Mouse (Mus musculus) CH12.LX (cell line): Measurements from ENCODE around the gene Pepd. TPM values are rescaled to one million over a fixed set of nuclear protein-coding genes. Genes with fewer than 3 reads are reported as not detected.

Experiments
- DNase-seq: peaks from one replicate; pipeline ENCODE4 v3.0.0-alpha.2; 2013; ENCODE audit errors: extremely low read depth
- H3K27ac ChIP-seq: 2 replicates; pipeline ENCODE4 v1.5.1; 2012; ENCODE audit warnings: low read depth, mild to moderate bottlenecking, control low read depth, moderate library complexity; ENCODE audit not compliant: insufficient read depth
- H3K27me3 ChIP-seq: replicated peaks from 2 replicates; pipeline ENCODE3; 2012; ENCODE audit warnings: inconsistent platforms
- H3K36me3 ChIP-seq, 2 experiments: replicated peaks in 1 of 2; 2 replicates each; pipeline versions ENCODE3 to v1.6.1; 2012; ENCODE audit warnings: inconsistent platforms in 1 of 2, low read length in 1 of 2, mild to moderate bottlenecking in 1 of 2, mixed read lengths in 1 of 2, moderate library complexity in 1 of 2; ENCODE audit not compliant: control insufficient read depth in 1 of 2, insufficient read depth in 1 of 2
- H3K4me1 ChIP-seq, 2 experiments: 2 replicates each; pipeline ENCODE4 v1.6.1; 2012; ENCODE audit warnings: inconsistent platforms in 1 of 2, moderate library complexity in 1 of 2; ENCODE audit not compliant: insufficient read depth in 2 of 2, control insufficient read depth in 1 of 2
- H3K4me2 ChIP-seq: 2 replicates; pipeline ENCODE4 v1.6.1; 2012; ENCODE audit warnings: low read depth, mild to moderate bottlenecking, control low read depth; ENCODE audit not compliant: poor library complexity, insufficient read depth, severe bottlenecking
- H3K4me3 ChIP-seq, 3 experiments: fragments of 150-350 bp in 1 of 3; sonication (generic) in 1 of 3; replicated peaks in 1 of 3; 2 replicates each; pipeline versions ENCODE3 to v1.5.1; 2011 to 2012; ENCODE audit warnings: low read depth in 2 of 3, low read length in 2 of 3, mild to moderate bottlenecking in 2 of 3, moderate library complexity in 2 of 3, control low read depth in 1 of 3, improper control_type of control experiment in 1 of 3, inconsistent platforms in 1 of 3, mixed read lengths in 1 of 3; ENCODE audit not compliant: poor library complexity in 1 of 3
- H3K79me2 ChIP-seq: replicated peaks from 2 replicates; pipeline ENCODE4 v1.6.1; 2012; ENCODE audit warnings: mild to moderate bottlenecking, moderate library complexity; ENCODE audit not compliant: control insufficient read depth, poor library complexity, insufficient read depth, severe bottlenecking; ENCODE audit errors: extremely low read depth
- H3K9ac ChIP-seq: 2 replicates; pipeline ENCODE4 v1.6.1; 2012; ENCODE audit warnings: low read depth, mild to moderate bottlenecking, control low read depth, moderate library complexity; ENCODE audit not compliant: insufficient read depth
- H3K9me3 ChIP-seq: replicated peaks from 2 replicates; pipeline ENCODE3; 2012; ENCODE audit warnings: low read length, inconsistent platforms, mixed read lengths
- BHLHE40 ChIP-seq: IDR thresholded peaks from 2 replicates; pipeline ENCODE4 v1.6.1; 2011; ENCODE audit warnings: mild to moderate bottlenecking, low read depth, low read length, improper control_type of control experiment
- CHD2 ChIP-seq: IDR thresholded peaks from 2 replicates; pipeline ENCODE4 v1.6.1; 2011; ENCODE audit warnings: low read length, improper control_type of control experiment
- CTCF ChIP-seq, 2 experiments: IDR thresholded peaks in 1 of 2; conservative IDR thresholded peaks in 1 of 2; 2 replicates each; pipeline ENCODE4 v1.5.1; 2011 to 2012; ENCODE audit warnings: low read depth in 2 of 2, low read length in 2 of 2, improper control_type of control experiment in 1 of 2, inconsistent platforms in 1 of 2, mild to moderate bottlenecking in 1 of 2, moderate library complexity in 1 of 2
- ELF1 ChIP-seq: IDR thresholded peaks from 2 replicates; pipeline ENCODE4 v1.6.1; 2014; ENCODE audit warnings: low read depth, mild to moderate bottlenecking, inconsistent platforms, low read length, improper control_type of control experiment
- EP300 ChIP-seq: IDR thresholded peaks from 2 replicates; pipeline ENCODE4 v1.6.1; 2011; ENCODE audit warnings: low read length, improper control_type of control experiment
- MAZ ChIP-seq: IDR thresholded peaks from 2 replicates; pipeline ENCODE4 v1.6.1; 2012; ENCODE audit warnings: low read depth, mild to moderate bottlenecking, inconsistent platforms, low read length, improper control_type of control experiment, moderate library complexity
- MXI1 ChIP-seq: IDR thresholded peaks from 2 replicates; pipeline ENCODE4 v1.6.1; 2011; ENCODE audit warnings: mild to moderate bottlenecking, low read depth, low read length, improper control_type of control experiment
- MYC ChIP-seq: IDR thresholded peaks from 2 replicates; pipeline ENCODE4 v1.6.1; 2011; ENCODE audit warnings: low read depth, mild to moderate bottlenecking, improper control_type of control experiment, low read length
- NRF1 ChIP-seq: IDR thresholded peaks from 2 replicates; pipeline ENCODE4 v1.6.1; 2014; ENCODE audit warnings: low read depth, mild to moderate bottlenecking, inconsistent platforms, low read length, improper control_type of control experiment, moderate library complexity
- PAX5 ChIP-seq: IDR thresholded peaks from 2 replicates; pipeline ENCODE4 v1.6.1; 2012; ENCODE audit warnings: low read length, inconsistent platforms, mixed read lengths
- POLR2A ChIP-seq: IDR thresholded peaks from 2 replicates; pipeline ENCODE4 v1.6.1; 2011; ENCODE audit warnings: low read depth, mild to moderate bottlenecking, improper control_type of control experiment, low read length
- RCOR1 ChIP-seq: conservative IDR thresholded peaks from 2 replicates; pipeline ENCODE4 v1.6.1; 2012; ENCODE audit warnings: low read depth, mild to moderate bottlenecking, inconsistent platforms, low read length, improper control_type of control experiment
- TCF12 ChIP-seq: IDR thresholded peaks from 2 replicates; pipeline ENCODE4 v1.6.1; 2014; ENCODE audit warnings: low read depth, mild to moderate bottlenecking, inconsistent platforms, low read length, improper control_type of control experiment
- UBTF ChIP-seq: IDR thresholded peaks from 2 replicates; pipeline ENCODE4 v1.6.1; 2012; ENCODE audit warnings: low read depth, mild to moderate bottlenecking, inconsistent platforms, low read length, improper control_type of control experiment, moderate library complexity
- USF1 ChIP-seq: IDR thresholded peaks from 2 replicates; pipeline ENCODE4 v1.6.1; 2014; ENCODE audit warnings: low read depth, mild to moderate bottlenecking, inconsistent platforms, low read length, improper control_type of control experiment
- USF2 ChIP-seq: conservative IDR thresholded peaks from 2 replicates; pipeline ENCODE4 v1.6.1; 2011; ENCODE audit warnings: low read depth, low read length, improper control_type of control experiment
- ZC3H11A ChIP-seq: IDR thresholded peaks from 2 replicates; pipeline ENCODE4 v1.6.1; 2012; ENCODE audit warnings: low read depth, mild to moderate bottlenecking, inconsistent platforms, low read length, improper control_type of control experiment
- ZKSCAN1 ChIP-seq: IDR thresholded peaks from 2 replicates; pipeline ENCODE4 v1.6.1; 2012; ENCODE audit warnings: low read depth, inconsistent platforms, low read length, improper control_type of control experiment, borderline replicate concordance
- ZNF384 ChIP-seq: IDR thresholded peaks from 2 replicates; pipeline ENCODE4 v1.6.1; 2012; ENCODE audit warnings: low read depth, low read length, improper control_type of control experiment, inconsistent platforms
- dilution Hi-C: fragments of 300-500 bp; cut with MboI; formaldehyde crosslinking; loops from 2 replicates; pipeline ENCODE4 v1.14.3; 2020; ENCODE audit warnings: low sequenced_read_pairs; ENCODE audit not compliant: extremely low pct_unique_long_range_greater_than_20kb, extremely low pct_ligation_motif_present
- in situ Hi-C: fragments of 300-500 bp; cut with MboI; formaldehyde crosslinking; loops from 3 replicates; pipeline ENCODE4 v1.14.3; 2019; ENCODE audit warnings: low sequenced_read_pairs, low pct_ligation_motif_present, low pct_unique_long_range_greater_than_20kb, mixed read lengths
- polyA plus RNA-seq: library from polyadenylated mRNA; unstranded; fragments of >175 nt; gene quantifications from 2 replicates; pipeline ENCODE4 v1.2.1, GENCODE M21; 2012; ENCODE audit warnings: low read depth; ENCODE audit not compliant: insufficient read length
- total RNA-seq, 2 experiments: library from RNA; depleted of rRNA; stranded (reverse); fragments of 300-350 nt in 1 of 2; fragments of >200 nt in 1 of 2; gene quantifications; 2 replicates each; pipeline ENCODE4 v1.2.3; 2012 to 2014

Pepd gene
- total and polyA plus RNA-seq, 3 experiments: 52.4 to 68.3 (median 53.5) TPM

DNA sequence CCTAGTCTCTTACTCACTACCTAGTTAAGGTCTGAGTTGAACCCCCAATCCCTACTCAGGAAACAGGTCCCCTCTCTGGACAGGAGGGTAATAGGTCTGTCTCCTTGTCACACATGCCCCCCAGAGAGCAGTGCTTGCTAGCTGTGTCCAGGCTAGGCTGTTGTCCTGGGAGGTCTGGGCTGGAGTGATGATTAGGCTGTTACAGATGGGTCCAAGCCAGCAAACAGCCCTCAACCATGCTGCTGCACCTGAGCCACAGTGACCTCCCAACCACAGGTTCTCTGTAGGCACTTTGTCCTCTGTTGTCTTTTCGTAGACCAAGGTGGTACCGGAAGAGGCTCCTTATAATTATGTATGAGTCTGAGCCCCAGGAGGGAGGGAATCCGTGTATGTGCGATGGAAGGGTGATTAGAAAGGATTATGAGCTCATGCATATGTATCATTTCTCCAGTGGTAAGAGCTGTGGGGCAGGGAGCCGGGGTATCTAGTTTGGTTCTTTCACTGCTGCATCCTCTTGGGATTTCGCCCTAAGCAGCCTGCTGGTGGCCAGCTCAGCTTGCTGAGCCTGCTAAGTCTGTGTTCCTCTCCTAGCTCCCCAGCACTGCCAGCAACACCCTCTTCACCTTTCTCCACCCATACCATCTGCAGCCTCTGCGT is 34.2 kb downstream of the Pepd start:
- H3K4me1 ChIP-seq: peaks cover 0 to 13% of the 10 kb centered on the region in 2 experiments; a peak in 2 of 4 replicates
- H3K79me2 ChIP-seq: no peaks in the 10 kb centered on the region
- no peak overlapping the region for H3K27ac ChIP-seq
- in situ Hi-C loops: no loop called here
- no peak overlapping the region for H3K4me2 ChIP-seq
- TF ChIP-seq CTCF (conservative IDR thresholded peaks at IDR 0.05 in 1 of 2, IDR thresholded peaks at IDR 0.05 in 1 of 2; ENCODE audit: low read depth in 2 of 2, low read length in 2 of 2): no peak
- no peak for TF ChIP-seq EP300
- TF ChIP-seq UBTF: no peak
- TF ChIP-seq RCOR1: no peak
- TF ChIP-seq CHD2: no peak
- no peak for TF ChIP-seq ZC3H11A
- no peak for TF ChIP-seq NRF1
- TF ChIP-seq ZNF384: no peak
- TF ChIP-seq MYC: no peak
- no peak overlapping the region for H3K4me3 ChIP-seq
- no peaks in the 10 kb centered on the region for H3K27me3 ChIP-seq
- H3K9me3 ChIP-seq: no peaks in the 10 kb centered on the region
- no peak for DNase-seq
- H3K36me3 ChIP-seq: peaks cover 28 to 86% of the 10 kb centered on the region in 2 experiments
- no peak overlapping the region for H3K9ac ChIP-seq
- dilution Hi-C loops: no loop called here

- Histone ChIP-seq H3K4me2 (no peak overlapping the region), H3K4me3 (no peak overlapping the region), H3K27ac (no peak overlapping the region), H3K79me2 (no peaks in the 10 kb centered on the region), H3K27me3 (no peaks in the 10 kb centered on the region), H3K36me3 (peaks cover 7 to 76% of the 10 kb centered on the region in 2 experiments), H3K4me1 (peaks cover 0 to 10% of the 10 kb centered on the region in 2 experiments; a peak in 2 of 4 replicates), H3K9me3 (no peaks in the 10 kb centered on the region), H3K9ac (no peak overlapping the region)
- no peak for DNase-seq
- in situ Hi-C loops: no loop called here
- dilution Hi-C loops: no loop called here
- no peak for TF ChIP-seq MAZ
These were observed 42.4 kb downstream of the Pepd start for GRCm38 (mm10) chr7:34954548-34954947.

DNA sequence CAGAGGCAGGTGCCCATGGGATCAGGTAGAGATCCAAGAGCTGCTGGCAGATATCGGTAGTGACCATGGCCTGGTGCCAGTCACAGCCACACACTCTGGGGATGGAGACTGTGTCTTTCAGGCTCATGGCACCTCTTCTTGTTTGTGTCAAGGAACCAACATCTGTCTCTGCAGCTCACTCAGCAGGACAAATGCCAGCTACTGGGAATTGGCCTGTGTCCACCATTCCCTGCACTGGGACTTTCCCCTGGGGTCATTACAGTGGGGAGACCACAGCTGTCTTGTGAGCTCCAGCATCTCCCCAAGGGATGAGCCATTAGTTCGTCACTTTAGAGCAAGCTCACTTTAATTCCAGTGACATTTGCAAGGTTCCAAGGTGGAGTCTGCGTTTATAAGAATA is 43.1 kb downstream of the Pepd start:
- H3K4me1 ChIP-seq: peaks cover 0 to 10% of the 10 kb centered on the region in 2 experiments; a peak in 2 of 4 replicates
- H3K9me3 ChIP-seq: no peaks in the 10 kb centered on the region
- H3K9ac ChIP-seq: no peak overlapping the region
- TF ChIP-seq TCF12: no peak
- TF ChIP-seq USF1: no peak
- TF ChIP-seq UBTF: no peak
- TF ChIP-seq USF2: no peak
- no peak for TF ChIP-seq PAX5
- TF ChIP-seq ZC3H11A: no peak
- no peak for TF ChIP-seq POLR2A
- no peak for TF ChIP-seq ZKSCAN1
- TF ChIP-seq BHLHE40: no peak
- no peak for TF ChIP-seq ELF1
- no peak for TF ChIP-seq MXI1
- in situ Hi-C loops: no loop called here
- H3K27ac ChIP-seq: no peak overlapping the region
- H3K27me3 ChIP-seq: no peaks in the 10 kb centered on the region
- no peak overlapping the region for H3K4me3 ChIP-seq
- peaks cover 7 to 77% of the 10 kb centered on the region in 2 experiments for H3K36me3 ChIP-seq
- no peaks in the 10 kb centered on the region for H3K79me2 ChIP-seq
- dilution Hi-C loops: no loop called here
- DNase-seq: no peak
- H3K4me2 ChIP-seq: no peak overlapping the region
